Mouse (Mus musculus): ENCODE measurements at regions not wholly inside any gene's neighbourhood (a gene's known extent, or its start where the extent isn't known, plus 50 kb on each side); places are given as distances from the start of the nearest gene placed in this dataset.

- TF ChIP-seq POLR2A (IDR thresholded peaks at IDR 0.05; ENCODE audit: low read depth, low read length), result no peak
- TF ChIP-seq CTCF (IDR thresholded peaks at IDR 0.05; ENCODE audit: extremely low read depth, insufficient read length, insufficient replicate concordance, low read depth, low read length), result no peak
These were observed 109.4 kb upstream of the Rapgef5 start for GRCm38 (mm10) chr12:117406832-117407231.
